Mouse (Mus musculus) ovary, adult 18-20 months (tissue): ENCODE measurements around the gene Papss2.
"Not testable (repeated sequence)": the region's sequence is repeated elsewhere in the genome, so short reads cannot be mapped to it uniquely, and the experiment has no call there.

ENCODE experiments used
- DNase-seq: peaks from one replicate; pipeline ENCODE4 v3.0.0; 2022; ENCODE audit warnings: low spot score, mixed read lengths

The Papss2 gene

DNA sequence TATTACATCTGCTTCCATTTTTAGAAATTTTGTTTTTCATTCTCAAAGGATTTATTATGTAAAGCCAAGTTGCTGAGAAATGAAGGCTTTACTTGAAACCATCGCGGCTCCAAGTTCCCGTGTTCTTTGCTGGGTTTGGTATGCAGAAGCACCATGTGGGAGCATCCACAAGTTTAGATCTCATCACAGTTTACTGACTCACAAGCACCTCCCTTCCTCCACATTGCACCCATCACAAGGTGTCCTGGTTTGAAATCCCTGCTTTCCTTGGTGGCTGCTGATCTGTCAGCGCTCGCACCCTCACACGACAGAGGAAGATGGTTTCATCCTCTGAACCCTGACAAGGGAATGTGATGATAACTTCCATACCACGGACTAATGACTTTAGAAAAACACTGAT lies 45.9 kb downstream of the Papss2 start:
- no peak for DNase-seq

DNA sequence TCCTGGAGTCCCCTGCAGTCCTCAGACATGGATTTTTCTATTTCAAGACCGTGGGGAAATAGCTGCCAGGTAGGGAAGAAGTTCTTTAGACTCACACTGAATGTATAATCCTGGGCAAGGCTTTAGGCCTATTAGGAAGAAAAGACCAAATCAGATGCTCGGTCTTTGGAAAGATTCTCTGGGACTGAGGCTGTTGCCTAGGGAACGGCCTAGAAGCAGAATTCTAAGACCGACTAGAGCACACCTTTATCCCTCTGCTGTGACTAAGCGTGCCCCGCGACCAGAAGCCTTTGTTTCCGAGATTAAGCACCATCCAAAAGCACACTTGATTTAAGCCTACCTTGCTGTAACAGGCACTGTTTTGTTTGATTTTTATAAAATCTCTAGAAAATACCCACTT lies 46.4 kb downstream of the Papss2 start:
- DNase-seq, result no peak

DNA sequence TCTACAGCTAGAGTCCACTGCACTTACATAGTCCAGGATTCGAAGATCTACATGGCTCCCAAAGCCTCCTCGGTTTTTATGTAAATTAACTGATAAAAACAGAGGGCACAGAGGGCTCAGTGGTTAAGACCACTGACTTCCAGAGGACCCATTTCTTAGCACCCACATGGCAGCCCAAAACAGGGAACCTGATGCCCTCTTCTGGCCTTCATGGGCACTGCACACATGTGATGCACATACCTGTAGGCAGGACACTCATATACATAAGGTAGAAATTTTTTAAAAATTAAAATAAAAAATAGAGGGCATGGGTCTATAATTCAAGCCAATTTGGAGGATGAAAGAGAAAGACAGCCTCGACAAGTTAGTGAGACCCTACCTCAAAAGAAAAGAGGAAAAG lies 48.1 kb downstream of the Papss2 start:
- DNase-seq, result no peak

DNA sequence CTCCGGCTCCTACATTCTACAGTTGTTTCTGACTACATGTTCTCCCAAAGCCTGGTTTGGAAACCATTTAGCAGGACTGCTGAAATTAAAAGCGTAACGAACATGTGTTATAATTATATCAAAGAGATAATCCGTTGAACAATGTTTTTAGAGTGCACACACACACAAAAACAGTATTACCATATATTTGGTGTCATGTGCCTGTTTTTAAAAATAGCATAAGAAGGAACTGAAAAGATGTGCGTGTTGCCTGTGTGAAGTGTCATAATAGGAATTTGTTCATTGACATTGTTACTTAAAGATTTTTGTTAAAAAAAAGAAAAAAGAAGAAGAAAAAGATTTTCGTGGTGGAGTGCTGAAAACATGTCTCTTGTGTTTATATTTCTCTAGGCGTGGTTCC lies 50.3 kb downstream of the Papss2 start:
- DNase-seq, result no peak

DNA sequence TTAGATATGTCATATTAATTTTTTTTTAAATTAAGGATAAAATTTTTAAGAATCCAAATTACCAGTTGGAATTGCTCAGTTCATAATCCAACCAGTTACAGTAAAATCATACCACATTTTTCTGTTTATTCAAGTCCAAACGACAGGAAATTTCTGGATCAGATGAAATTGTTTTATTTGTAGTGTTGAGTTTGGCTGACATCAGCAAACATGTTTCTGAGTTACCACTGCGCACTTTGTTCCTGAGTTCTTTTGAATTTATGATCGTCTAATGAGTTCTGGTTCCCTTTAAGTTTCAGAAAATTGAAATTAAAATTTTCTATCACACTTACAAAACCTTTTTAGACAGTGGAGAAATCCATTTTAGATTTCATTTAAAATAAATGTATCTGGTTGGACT lies 50.8 kb downstream of the Papss2 start:
- no peak for DNase-seq

DNA sequence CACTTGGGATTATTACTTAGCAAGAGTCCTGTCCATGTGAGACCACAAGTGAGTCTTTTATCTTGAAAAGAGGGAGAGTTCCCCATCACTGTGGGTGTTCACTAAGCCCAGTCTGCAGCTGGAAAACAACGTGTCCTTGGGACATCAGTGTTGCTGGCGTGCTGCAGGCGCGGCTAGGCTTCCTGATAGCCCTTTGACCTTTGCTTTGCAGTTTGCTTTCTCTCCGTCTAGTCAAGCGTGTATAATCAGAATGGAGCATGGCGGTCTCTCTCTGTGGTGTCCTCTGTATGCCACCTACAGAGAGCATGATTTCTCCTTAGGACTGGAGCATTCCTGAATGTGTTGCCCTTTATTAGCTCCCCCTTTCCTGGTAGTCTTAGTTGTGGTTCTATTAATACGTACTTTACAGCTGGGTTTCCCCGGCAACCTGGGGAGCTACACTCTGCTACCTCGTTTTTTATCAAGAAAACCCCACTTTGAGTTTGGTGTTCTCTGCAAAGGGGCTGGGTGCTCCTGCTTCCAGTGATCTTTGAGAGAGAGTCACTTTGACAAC lies 52.5 kb downstream of the Papss2 start:
- peak; percentile 64 for DNase-seq

DNA sequence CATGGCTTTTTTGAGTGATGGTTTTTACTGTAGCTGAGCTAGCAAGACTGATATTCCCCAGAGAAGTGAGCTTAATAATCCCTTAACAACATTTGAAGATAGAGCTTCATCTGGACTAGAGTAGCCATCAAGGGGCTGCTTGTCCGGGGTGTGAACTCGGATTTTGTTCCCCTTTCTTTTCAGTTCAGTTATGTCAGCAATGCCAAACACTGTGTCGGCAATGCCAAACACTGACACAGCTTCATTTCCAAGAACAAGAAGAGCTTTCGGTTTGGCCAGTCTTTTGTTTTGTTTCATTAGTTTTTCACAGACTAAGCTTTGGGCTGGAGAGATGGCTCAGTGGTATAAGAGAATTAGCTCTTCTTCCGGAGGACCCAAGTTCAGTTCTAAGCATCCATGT lies 55.5 kb downstream of the Papss2 start:
- no peak for DNase-seq

DNA sequence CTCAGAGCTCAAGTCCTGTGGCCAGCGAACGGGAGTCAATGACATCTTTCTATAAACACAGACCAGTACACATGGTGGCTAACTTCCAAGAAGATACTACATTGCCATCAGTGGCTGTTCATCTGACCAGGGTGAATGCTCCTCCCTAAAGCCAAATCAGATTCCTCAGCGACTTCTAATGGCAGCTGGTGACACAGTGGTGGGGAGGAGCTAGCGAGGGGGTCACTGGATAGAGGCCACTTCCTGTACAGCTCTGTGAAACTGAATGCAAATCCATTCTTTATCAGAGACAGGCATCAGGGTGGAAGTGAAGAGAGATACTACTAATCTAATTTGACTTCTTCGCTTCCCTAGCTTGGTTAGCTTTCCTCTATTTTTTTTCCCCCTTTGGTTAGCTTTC lies 57.5 kb downstream of the Papss2 start:
- DNase-seq, result no peak

DNA sequence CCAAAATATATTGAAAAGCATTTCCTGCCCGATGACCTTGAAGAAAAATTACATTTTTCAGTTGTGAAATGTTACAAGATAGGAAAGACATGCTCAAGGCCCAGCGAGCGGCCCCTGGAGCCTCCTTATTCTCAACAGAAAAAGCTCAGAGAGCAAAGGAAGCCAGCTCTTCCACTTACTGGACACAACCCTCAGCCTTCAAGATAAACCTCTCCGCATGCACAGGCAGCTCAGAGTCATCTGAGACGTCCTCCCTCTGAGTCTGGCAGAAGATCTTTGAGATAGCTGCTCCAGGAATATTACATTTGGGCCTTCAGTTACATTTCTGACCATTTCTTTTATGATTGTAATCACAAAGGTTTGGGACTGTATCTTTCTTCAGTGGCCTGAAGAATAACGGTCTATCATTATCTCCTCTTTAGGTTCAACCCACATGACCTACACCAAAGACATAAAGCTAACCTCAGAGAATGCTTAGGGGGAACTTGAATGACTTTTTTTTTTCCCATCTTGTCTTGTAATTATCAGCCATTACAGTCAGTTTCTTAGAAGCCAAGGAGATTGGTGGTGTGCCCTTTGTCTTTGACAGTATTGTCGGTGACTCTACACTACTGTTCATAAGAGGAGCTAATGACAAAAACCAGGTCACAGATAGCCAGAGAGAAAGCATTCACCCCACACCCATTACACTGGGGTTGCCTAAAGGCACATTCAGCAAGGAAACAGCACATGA lies 58.2 kb downstream of the Papss2 start:
- DNase-seq, result peak; percentile 51

DNA sequence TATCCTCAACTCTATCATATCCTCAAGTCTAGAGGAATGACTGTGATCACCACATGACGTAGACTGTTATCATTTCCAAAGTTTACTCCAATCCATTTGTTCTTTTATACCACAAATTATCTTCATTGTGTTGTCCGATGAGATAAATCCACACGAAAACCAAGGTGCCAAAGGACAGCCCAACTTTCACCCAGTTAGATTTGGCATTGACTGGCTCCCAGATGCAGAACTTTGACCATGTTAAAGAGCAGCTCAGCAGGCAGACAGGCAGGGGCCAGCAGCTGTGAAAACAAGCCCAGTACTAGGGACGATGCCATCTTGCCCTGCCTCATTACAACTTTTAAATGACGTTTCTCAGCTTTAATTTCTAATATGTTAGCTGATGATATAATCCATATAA lies 63.8 kb downstream of the Papss2 start:
- no peak for DNase-seq

DNA sequence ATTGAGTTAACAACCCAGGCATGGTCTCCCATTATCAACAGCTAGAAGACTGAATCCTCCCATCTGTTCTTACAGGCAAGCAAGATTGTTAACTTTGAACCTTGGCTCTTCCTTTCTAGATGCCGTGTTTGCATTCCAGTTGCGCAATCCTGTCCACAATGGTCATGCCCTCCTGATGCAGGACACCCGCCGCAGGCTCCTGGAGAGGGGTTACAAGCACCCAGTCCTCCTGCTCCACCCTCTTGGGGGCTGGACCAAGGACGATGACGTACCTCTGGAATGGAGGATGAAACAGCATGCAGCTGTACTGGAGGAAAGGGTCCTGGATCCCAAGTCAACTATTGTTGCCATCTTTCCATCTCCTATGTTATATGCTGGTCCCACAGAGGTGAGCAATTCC lies 67.3 kb downstream of the Papss2 start:
- DNase-seq, result no peak

DNA sequence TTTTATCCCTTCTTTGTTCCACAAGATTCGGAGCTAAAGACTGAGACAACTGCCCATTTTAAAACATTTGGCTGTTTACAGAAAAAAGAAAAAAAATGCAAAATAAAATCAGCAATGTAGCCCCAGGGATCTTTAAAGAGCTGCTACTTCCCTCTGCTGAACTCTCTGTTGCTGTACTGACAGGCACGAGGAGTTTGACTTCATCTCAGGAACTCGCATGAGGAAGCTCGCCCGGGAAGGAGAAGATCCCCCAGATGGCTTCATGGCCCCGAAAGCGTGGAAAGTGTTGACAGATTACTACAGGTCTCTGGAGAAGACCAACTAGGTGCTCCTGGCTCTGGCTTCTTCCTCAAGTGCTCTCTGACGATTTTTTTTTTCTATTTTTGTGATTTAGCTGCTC lies 69.7 kb downstream of the Papss2 start:
- DNase-seq, result no peak

DNA sequence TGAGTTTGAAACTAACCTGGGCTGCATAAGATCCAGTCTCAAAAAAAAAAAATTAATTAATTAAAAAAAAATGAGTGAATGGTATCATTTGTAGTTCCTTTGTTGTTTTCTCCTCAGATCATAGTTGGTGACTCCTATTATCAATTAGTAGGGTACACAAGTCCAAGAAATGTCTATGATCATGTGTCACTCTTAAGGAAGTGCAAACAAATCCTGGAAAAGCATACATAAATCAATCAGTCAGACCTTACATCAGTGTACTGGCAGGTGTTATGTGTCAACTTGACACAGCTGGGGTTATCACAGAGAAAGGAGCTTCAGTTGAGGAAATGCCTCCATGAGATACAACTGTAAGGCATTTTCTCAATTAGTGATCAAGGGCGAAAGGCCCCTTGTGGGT lies 72.2 kb downstream of the Papss2 start:
- DNase-seq, result not testable (repeated sequence)

DNA sequence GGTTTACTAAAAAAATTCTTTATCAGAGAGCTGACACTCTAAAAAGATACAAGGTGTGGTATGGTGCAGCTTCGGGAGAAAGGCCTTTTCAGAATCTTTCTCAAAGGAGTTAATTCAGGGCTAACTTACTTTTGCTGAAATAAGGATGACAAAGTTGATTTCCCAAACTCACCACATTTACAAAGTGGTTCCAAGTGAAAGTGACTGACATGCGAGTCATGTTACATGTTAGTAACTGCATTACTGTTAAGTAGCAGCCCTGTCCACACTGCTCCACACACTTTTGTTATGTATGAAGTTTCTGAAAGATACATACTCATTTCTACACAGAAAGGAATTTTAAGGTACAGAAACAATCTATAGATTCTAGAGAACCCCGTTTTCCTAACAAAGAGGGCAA lies 80.2 kb downstream of the Papss2 start:
- DNase-seq, result no peak

DNA sequence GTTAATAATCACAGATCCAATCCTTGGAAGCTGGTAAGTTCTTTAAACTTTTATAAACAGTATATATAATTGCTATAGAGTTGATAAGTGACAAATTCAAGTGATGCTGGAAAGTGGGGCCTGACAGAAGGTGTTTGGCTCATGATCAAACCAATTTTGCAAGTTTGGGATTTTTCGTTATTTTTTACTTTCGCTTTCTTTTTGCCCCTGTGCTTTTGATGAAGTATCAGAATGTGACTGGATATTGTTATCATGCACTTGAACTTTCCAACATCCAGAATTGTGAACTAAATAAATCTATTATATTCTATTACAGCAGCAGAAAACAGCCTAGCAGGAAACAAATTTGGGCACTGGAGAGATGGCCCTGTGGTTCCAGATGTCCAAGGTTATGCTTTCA lies 85.3 kb downstream of the Papss2 start:
- no peak for DNase-seq

DNA sequence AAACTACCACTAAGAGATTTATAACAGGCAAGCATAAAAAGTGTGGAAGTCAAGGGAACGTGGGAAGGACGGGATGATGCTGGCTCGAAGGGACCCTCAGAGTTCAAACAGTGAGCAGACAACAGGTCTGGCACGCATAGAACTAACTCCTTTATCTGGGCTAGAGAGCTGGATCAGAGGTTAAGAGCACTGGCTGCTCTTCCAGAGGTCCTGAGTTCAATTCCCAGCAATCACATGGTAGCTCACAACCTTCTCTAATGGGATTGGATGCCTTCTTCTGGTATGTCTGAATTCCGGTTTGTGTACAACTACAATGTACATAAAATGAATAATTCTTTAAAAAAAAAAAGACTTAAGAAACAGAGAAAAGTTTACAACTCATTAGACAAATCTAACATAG lies 87.5 kb downstream of the Papss2 start:
- no peak for DNase-seq

DNA sequence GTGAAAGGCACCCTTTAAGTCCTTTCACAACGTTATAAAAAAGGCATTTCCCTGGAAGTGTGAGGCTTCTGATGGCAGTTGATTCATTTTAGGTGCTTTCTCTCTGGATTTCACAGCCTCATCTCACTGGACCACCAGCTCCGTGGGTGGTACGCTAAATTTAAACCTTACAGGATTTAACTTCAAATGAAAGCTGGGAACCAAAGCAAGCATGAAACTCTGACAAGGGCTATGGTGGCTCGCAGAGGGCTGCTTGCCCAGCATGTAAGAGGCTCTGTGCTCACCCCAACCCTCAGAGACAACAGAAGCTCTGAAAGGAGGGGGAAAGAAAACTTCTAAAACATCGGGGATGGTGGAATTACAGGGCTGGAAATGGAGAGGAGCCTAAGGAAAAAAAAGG lies 92.1 kb downstream of the Papss2 start:
- DNase-seq, result no peak

DNA sequence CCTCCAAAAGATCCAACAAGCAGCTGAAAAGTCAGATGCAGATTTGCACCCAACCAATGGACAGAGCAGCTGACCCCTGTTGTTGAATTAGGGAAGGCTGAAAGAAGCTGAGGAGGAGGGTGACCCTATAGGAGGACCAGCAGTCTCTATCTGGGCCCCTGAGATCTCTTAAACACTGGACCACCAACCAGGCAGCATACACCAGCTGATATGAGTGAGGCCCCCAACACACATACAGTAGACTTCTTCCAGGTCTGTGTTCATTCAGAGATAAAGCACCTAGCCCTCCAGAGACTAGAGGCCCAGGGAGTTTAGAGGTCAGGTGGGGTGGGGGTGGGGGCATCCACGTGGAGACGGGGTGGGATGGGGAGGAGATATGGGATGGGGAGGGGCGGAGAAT lies 92.6 kb downstream of the Papss2 start:
- not testable (repeated sequence) for DNase-seq

DNA sequence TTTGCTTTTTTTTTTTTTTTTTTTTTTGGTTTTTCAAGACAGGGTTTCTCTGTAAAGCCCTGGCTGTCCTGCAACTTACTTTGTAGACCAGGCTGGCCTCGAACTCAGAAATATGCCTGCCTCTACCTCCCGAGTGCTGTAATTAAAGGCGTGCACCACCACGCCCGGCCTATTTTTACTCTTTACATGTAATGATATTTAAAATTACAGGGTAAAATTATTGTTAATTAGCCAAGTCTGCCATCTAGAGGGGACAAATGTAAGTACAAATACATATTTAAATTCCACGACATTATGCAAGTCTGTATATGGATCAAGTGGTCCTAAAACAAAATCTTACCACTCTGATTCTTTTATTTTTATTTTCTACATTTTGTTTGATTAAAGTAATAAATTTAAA lies 94.1 kb downstream of the Papss2 start:
- DNase-seq, result no peak

DNA sequence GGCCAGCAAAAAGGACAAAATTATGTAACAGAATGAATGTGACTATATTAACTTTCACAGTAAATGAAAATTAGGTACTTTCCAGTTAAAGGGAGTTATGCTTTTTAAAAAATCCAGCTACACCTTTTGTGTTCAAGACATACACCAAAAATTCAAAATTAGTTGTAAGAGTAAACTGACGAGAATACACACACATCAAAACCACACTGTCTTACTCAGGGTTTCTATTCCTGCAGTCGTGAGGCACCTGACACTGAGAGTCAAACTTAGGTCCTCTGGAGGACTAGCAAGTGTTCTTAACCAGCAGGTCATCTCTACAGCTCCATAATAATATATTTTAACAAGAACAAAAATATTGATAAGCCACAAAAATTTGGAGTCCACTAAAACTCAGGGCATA lies 101.1 kb downstream of the Papss2 start:
- DNase-seq, result no peak

DNA sequence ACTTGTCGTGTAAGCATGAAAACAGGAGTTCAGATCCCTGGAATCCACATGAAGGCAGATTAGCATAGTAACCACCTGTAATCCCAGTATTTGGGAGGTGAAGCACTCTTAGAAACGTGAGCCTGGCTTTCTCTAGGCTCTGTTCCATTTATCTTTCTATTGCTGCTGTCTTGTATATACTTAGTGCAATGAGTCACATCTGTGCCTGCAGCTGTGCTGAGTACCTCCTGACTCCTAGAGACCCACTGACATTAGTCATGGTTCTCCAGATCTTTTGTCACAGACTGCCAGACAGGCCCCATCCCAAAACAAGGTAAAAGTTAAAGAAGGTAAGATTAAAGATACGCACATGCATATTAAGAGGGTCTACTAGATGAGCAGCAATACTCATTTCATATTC lies 106.6 kb downstream of the Papss2 start:
- no peak for DNase-seq

DNA sequence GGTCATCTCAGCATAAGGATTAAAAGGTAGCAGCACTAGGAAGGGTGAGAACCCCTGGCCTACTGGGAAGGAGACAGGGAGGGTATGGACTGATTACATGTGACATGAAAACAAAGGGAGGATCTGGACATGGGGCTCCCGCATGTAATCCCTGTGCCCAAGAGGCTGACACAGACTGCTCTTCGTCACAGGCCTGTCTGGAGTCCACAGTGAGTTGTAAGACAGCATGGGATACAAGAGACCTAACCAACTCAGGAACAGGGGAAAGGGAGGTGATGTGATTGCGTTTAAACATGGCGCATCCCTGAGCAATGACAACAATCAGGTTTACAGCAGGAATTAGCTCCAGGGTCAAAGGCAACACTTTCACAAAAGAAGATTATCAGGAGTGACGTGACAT lies 113.4 kb downstream of the Papss2 start:
- DNase-seq, result no peak

DNA sequence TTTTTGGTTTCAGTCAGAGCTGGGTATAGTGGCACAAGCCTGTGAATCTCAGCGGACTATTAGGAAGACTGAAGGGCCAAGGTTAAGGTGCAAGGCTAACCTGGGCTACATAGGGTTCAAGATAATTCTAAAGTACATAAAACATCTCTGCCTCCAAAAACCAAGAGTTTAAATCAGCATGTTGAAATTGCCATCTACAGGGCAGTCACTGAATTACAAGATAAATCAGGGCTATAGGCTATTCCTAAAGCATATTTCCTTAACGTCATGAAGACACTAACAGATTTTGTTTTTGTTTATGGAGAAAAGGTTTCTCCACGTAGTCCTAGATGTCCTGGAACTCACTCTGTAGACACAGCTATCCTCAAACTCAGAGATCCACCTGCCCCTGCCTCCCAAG lies 114.7 kb downstream of the Papss2 start:
- DNase-seq, result no peak

DNA sequence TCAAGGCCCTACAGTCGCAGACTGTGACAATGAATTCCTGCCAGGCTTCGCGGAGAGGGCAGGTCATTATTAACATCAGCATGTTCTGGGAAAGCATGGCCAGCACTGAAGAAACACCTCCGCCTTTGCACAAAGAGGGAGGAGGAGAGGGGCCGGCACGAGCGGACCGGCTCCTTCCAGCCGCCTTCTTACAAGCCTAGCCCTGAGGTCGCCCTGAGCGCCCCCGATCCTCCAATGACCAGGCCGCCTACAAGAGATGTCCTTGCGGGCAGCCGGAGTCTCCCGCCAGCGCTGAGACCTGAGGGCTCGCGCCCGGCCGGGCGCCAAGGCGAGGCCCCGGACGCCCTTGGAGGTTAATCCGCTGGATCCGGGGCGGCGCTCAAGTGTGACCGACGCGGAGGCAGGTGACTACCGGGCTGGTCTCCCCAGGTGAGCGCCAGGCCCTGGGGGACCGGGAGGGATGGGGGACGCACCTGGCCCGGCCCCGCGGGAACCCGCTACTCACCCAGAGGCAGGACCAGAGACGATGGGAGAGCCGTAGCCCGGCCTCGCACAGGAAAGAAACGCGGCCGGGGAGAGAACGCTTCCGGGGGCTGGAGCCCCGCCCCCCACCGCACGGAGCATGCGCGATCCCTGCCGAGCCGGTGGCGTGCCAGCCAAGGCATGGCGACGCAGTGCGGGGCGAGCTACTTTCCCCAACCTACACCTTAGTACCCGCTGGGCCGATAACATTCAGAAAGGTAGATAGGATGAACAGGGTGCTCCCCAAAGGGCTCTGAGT lies 116.4 kb downstream of the Papss2 start:
- DNase-seq, result peak; percentile 78
